Mouse (Mus musculus): ENCODE measurements around the gene Tefm. TPM values are rescaled to one million over a fixed set of nuclear protein-coding genes. Genes with fewer than 3 reads are reported as not detected.

Tefm gene
- polyA plus RNA-seq, 1 experiment from 2014 or later: 32.4 TPM

GRCm38 (mm10) chr11:80090555-80091164 is 51.3 kb downstream of the Tefm start:
- Histone ChIP-seq H3K4me1 (replicated peaks) (peaks cover 8% of the 10 kb centered on the region), H3K27me3 (no peaks in the 10 kb centered on the region), H3K4me2 (peak overlapping the region; percentile 64), H3K4me3 (replicated peaks) (peak overlapping the region; percentile 99), H3K27ac (no peak overlapping the region), H3K36me3 (peaks cover 17% of the 10 kb centered on the region), H3K9ac (replicated peaks) (peak overlapping the region; percentile 97; the same call in 1 of the 2 replicates), H3K9me3 (no peaks in the 10 kb centered on the region)
- no peak for ATAC-seq (ENCODE audit: insufficient number of reproducible peaks, insufficient read depth, low FRiP score, low TSS enrichment, low read depth)
- 72% methylated on average over 3 of the region's 3 CpGs for WGBS

DNA sequence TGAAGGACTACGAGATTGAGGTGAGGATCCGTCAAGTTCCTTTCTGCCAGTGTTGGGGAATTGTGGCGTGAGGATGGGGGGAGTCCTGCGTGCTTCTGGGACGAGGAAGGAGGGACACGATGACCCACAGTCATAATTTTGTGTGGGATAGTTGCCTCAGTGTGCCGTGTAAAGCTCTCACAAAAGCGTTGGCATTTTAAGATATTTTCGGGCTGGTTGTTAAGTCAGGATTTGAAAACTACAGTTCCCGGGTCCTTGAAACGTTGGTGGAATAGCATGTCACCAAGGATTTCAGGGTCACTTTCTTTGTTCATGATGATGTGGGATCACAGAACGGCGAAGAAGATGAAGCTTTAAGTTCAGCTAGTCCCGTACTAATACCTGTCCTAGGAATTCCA is 52.2 kb downstream of the Tefm start:
- peak overlapping the region; percentile 64 for H3K4me2 ChIP-seq
- no peaks in the 10 kb centered on the region for H3K9me3 ChIP-seq
- H3K4me3 ChIP-seq (replicated peaks): peak overlapping the region; percentile 99
- H3K27me3 ChIP-seq: no peaks in the 10 kb centered on the region
- H3K9ac ChIP-seq (replicated peaks): peak overlapping the region; percentile 97
- no peak for ATAC-seq (ENCODE audit: insufficient number of reproducible peaks, insufficient read depth, low FRiP score, low TSS enrichment, low read depth)
- H3K4me1 ChIP-seq (replicated peaks): peaks cover 8% of the 10 kb centered on the region
- H3K27ac ChIP-seq: peak overlapping the region; percentile 74
- H3K36me3 ChIP-seq: peaks cover 10% of the 10 kb centered on the region; the same call in 1 of the 2 replicates
- WGBS: 1% methylated on average over 14 of the region's 14 CpGs

DNA sequence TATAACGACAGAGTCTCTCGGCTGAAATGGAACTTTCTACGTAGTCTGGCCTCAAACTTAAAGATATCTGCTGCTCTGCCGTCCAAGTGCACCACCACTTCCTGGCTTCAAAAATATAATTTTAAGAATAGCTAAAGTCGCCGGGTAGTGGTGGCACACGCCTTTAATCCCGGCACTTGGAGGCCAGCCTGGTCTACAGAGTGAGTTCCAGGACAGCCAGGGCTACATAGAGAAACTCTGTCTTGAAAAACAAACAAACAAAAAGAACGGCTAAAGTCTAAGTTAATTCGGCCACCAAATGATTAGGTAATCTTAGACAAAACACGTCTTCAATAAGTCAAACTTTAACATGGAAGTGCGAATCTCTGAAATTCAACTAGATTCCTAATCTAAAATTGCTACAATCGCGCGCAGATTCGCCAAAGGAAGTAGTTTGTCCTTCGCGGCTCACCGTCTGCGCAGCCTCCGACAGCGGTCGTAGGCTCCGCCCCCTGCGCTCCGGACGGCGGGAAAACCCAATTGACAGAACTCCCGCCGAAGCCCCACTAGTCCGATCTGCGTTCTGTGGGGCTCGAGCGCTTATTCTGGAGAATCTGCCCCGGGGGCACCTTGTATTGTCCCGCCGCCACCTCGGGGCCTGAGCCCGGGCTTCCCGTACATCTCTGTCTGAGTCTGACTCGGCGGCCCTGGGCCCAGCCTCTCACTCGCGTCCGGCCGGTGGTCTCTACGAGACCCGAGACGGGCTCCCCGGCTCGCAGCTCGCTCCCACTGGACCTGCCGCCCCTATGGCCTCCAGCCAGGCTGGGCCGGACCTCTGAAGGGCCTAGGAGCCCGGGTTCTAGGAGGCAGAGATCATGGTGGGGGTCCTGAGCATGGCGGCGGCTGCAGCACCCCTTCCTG is 52.8 kb downstream of the Tefm start, which contains the start of gene Atad5:
Gene Atad5 (plus strand): TSS at position 484 of the 900 bp plus-strand sequence.
- 6% methylated on average over 57 of the region's 57 CpGs for WGBS
- Histone ChIP-seq H3K36me3 (peaks cover 4% of the 10 kb centered on the region; the same call in 1 of the 2 replicates), H3K9me3 (no peaks in the 10 kb centered on the region), H3K9ac (replicated peaks) (peak within 1 kb of the TSS; percentile 97), H3K27me3 (no peaks in the 10 kb centered on the region), H3K4me3 (replicated peaks) (peak within 1 kb of the TSS; percentile 99), H3K4me2 (peak within 1 kb of the TSS; percentile 64), H3K27ac (peak within 1 kb of the TSS; percentile 74), H3K4me1 (replicated peaks) (peaks cover 8% of the 10 kb centered on the region)
- peak; percentile 75; the same call in 1 of the 2 replicates for ATAC-seq (ENCODE audit: insufficient number of reproducible peaks, insufficient read depth, low FRiP score, low TSS enrichment, low read depth)

- Histone ChIP-seq H3K4me2 (no peak overlapping the region), H3K4me3 (replicated peaks) (no peak overlapping the region), H3K9me3 (no peaks in the 10 kb centered on the region), H3K4me1 (replicated peaks) (peaks cover 8% of the 10 kb centered on the region), H3K27me3 (no peaks in the 10 kb centered on the region), H3K36me3 (no peaks in the 10 kb centered on the region), H3K9ac (replicated peaks) (no peak overlapping the region), H3K27ac (no peak overlapping the region)
- 14% methylated on average over 5 of the region's 5 CpGs for whole genome bisulfite sequencing
- ATAC-seq (ENCODE audit: insufficient number of reproducible peaks, insufficient read depth, low FRiP score, low TSS enrichment, low read depth): 0 out of 2 replicates have a peak, but pooled peaks have one; percentile 61
Measured at GRCm38 (mm10) chr11:80086844-80087243, 55.1 kb downstream of the Tefm start.

Other genes starting within 250 kb of the Tefm start
- 72.0 and 74.4 TPM in 2 replicates for gene Utp6, start 179.8 kb downstream of the Tefm start, polyA plus RNA-seq (2016; fragmentation: Nextera tagmentation; extraction: Ambion mirVana)
- gene Suz12, start 149.1 kb downstream of the Tefm start, polyA plus RNA-seq (2016; fragmentation: Nextera tagmentation; extraction: Ambion mirVana): 30.1 and 31.7 TPM in 2 replicates
- gene Crlf3, start 61.2 kb downstream of the Tefm start, polyA plus RNA-seq (2016; fragmentation: Nextera tagmentation; extraction: Ambion mirVana): 59.4 and 60.1 TPM in 2 replicates
- 17.4 and 19.9 TPM in 2 replicates for gene Atad5, start 52.8 kb downstream of the Tefm start, polyA plus RNA-seq (2016; fragmentation: Nextera tagmentation; extraction: Ambion mirVana)
- gene Adap2, start 11.9 kb upstream of the Tefm start, polyA plus RNA-seq (2016; fragmentation: Nextera tagmentation; extraction: Ambion mirVana): 0.45 and 1.2 TPM in 2 replicates
- gene Rnf135, start 41.7 kb upstream of the Tefm start, polyA plus RNA-seq (2016; fragmentation: Nextera tagmentation; extraction: Ambion mirVana): 6.3 and 6.4 TPM in 2 replicates
- gene Rhot1, start 66.8 kb upstream of the Tefm start, polyA plus RNA-seq (2016; fragmentation: Nextera tagmentation; extraction: Ambion mirVana): 58.2 and 59.5 TPM in 2 replicates
- 2.0 and 3.4 TPM in 2 replicates for gene Rhbdl3, start 158.7 kb upstream of the Tefm start, polyA plus RNA-seq (2016; fragmentation: Nextera tagmentation; extraction: Ambion mirVana)
- gene 5730455P16Rik, start 235.9 kb upstream of the Tefm start, polyA plus RNA-seq (2016; fragmentation: Nextera tagmentation; extraction: Ambion mirVana): 26.0 and 29.9 TPM in 2 replicates
- gene Zfp207, start 241.1 kb upstream of the Tefm start, polyA plus RNA-seq (2016; fragmentation: Nextera tagmentation; extraction: Ambion mirVana): 287 and 289 TPM in 2 replicates

Data from limb, embryonic 12.5 days (tissue).